Comparison of ENCODE assay signal across 13 mouse cellular contexts in the genomic region with DNA sequence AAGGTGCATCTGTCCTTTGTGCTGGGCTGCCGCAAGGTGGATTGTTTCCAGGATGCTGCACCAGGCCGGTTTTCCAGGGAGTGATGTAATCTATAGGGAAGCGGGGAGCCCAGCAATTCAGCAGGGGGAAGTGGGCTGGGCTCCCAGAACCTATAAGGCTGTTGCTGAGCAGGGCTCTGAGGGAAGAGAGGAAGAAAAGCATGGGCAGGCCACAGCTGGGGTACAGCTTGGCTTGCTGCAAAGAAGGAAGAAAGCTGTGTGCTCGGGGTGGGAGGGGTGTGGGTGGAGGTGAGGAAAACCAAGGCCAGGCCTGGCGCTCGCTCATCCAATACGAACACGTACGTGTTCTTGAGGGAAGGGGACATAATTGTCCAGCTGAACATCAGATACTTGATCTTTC.
DNase-seq lines count a peak whose midpoint lies in the region; ATAC-seq and TF ChIP-seq lines count a peak whose summit lies in the region.
"Had no signal": no experiment of that assay in that cellular context is flagged by ENCODE, and none has a peak within 500 bp of the region (broad histone marks: within the 10 kb centered on the region; RNA-seq: fewer than 3 reads in every experiment).

No protein-coding gene starts in this region.

- TF ChIP-seq POLR2A in limb, embryonic 14.5 days (IDR thresholded peaks at IDR 0.05; ENCODE audit: borderline replicate concordance, extremely low read depth, insufficient read depth, insufficient read length), result no peak

- intact Hi-C loops in left cerebral cortex, adult 2 months (cut with DNase I), result no loop called here

- no peaks in the 10 kb centered on the region for H3K9me3 ChIP-seq in limb, embryonic 14.5 days (ENCODE audit: control insufficient read depth, low read length)
- H3K9me3 ChIP-seq: midbrain, embryonic 15.5 days; neural tube, embryonic 15.5 days had no signal

- no peak overlapping the region for H3K27ac ChIP-seq in limb, embryonic 14.5 days (replicated peaks; ENCODE audit: low read depth, low read length)
- no peak overlapping the region; the same call in 1 of the 2 replicates for H3K27ac ChIP-seq in left cerebral cortex, adult 2 months
- H3K27ac ChIP-seq: liver, embryonic 14.5 days; midbrain, embryonic 15.5 days; neural tube, embryonic 15.5 days had no signal

- H3K9ac ChIP-seq in limb, embryonic 14.5 days (ENCODE audit: low read depth, low read length, severe bottlenecking), result no peak overlapping the region
- H3K9ac ChIP-seq: liver, embryonic 14.5 days; midbrain, embryonic 15.5 days; neural tube, embryonic 15.5 days had no signal

- ATAC-seq in limb, embryonic 14.5 days (ENCODE audit: low FRiP score, low read depth), result no peak
- ATAC-seq: midbrain, embryonic 15.5 days had no signal

- WGBS in limb, embryonic 14.5 days, result 56% methylated on average over 9 of the region's 9 CpGs

- peak; percentile 7 to 14 for DNase-seq in kidney, postnatal 4 days
- DNase-seq in kidney, postnatal 36 days, result no peak
- peak; percentile 17 for DNase-seq in right cerebral cortex, postnatal 25 days
- no peak for DNase-seq in right cerebral cortex, postnatal 10 days (ENCODE audit: low spot score in 2 of 2)
- peak; percentile 17 for DNase-seq in limb, embryonic 14.5 days (ENCODE audit: low spot score)
- DNase-seq in thymus, postnatal 36 days, result peak; percentile 24 to 37
- no peak for DNase-seq in adrenal gland, postnatal 10 days
- DNase-seq in left cerebral cortex, adult 2 months (ENCODE audit: extremely low spot score in 1 of 2, low spot score in 2 of 2), result no peak
- DNase-seq: gastrocnemius, postnatal 25 days; kidney, adult 9 months had no signal

- no peaks in the 10 kb centered on the region for H3K36me3 ChIP-seq in limb, embryonic 14.5 days (ENCODE audit: control insufficient read depth, insufficient read depth, low read length)
- H3K36me3 ChIP-seq: midbrain, embryonic 15.5 days; neural tube, embryonic 15.5 days had no signal

- H3K4me1 ChIP-seq in limb, embryonic 14.5 days (ENCODE audit: control insufficient read depth, insufficient read depth, low read length), result no peaks in the 10 kb centered on the region; the same call in 1 of the 2 replicates
- H3K4me1 ChIP-seq: neural tube, embryonic 15.5 days had no signal

- H3K27me3 ChIP-seq in limb, embryonic 14.5 days (ENCODE audit: control insufficient read depth, insufficient read depth, low read length), result no peaks in the 10 kb centered on the region
- H3K27me3 ChIP-seq: midbrain, embryonic 15.5 days; neural tube, embryonic 15.5 days had no signal

- no peak for TF ChIP-seq CTCF in left cerebral cortex, adult 2 months (IDR thresholded peaks at IDR 0.05)

- no peak overlapping the region for H3K4me3 ChIP-seq in limb, embryonic 14.5 days (replicated peaks; ENCODE audit: low read length)
- no peak overlapping the region for H3K4me3 ChIP-seq in left cerebral cortex, adult 2 months
- H3K4me3 ChIP-seq: midbrain, embryonic 15.5 days; neural tube, embryonic 15.5 days had no signal

- H3K4me2 ChIP-seq in limb, embryonic 14.5 days (replicated peaks; ENCODE audit: low read depth, low read length, severe bottlenecking), result no peak overlapping the region
- H3K4me2 ChIP-seq: midbrain, embryonic 15.5 days; neural tube, embryonic 15.5 days had no signal

Comparison
In these comparisons a context has a peak if more than half of its experiments do, and no peak if none do; other contexts are left out.
1. DNase-seq: peak in kidney, postnatal 4 days (2 of 2), right cerebral cortex, postnatal 25 days (single experiment), limb, embryonic 14.5 days (single experiment) and thymus, postnatal 36 days (2 of 2); none in kidney, postnatal 36 days (0 of 2), right cerebral cortex, postnatal 10 days (0 of 2), adrenal gland, postnatal 10 days (single experiment) and left cerebral cortex, adult 2 months (0 of 2).